Mouse (Mus musculus) gonadal fat pad, adult 2 months (tissue): ENCODE measurements around the gene Wdr64. TPM values are rescaled to one million over a fixed set of nuclear protein-coding genes. Genes with fewer than 3 reads are reported as not detected.

Source experiments
- DNase-seq: peaks from one replicate; pipeline ENCODE4 v3.0.0-alpha.2; 2012; ENCODE audit warnings: low read depth
- polyA plus RNA-seq: library from polyadenylated mRNA; depleted of rRNA; stranded (reverse); fragments of >200 nt; gene quantifications from 2 replicates; pipeline ENCODE4 v1.2.3, GENCODE M21; 2012; rRNA removed

The Wdr64 gene
- polyA plus RNA-seq: 0.15 and 0.19 TPM in 2 replicates

DNA sequence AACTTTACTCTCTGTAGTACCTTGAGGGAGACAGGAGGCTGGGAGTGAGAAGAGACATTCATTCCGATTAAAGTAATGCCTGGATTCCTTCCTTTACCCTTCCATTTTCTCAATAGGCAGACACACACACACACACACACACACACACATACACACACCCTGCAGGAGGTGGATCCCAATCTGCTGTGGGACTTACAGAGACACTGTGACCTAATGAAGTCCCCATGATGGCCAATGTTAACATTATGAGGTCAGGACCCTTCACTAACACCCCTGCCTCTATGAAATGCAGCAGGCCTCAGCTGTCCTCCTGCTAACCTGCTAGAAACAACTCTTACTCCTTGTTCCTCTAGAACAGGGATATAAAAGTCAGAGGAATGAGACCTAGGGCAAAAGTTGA is at the start of gene Wdr64:
TSS of gene Wdr64 (plus strand) at position 301 of the 400 bp plus-strand sequence.
- no peak for DNase-seq

DNA sequence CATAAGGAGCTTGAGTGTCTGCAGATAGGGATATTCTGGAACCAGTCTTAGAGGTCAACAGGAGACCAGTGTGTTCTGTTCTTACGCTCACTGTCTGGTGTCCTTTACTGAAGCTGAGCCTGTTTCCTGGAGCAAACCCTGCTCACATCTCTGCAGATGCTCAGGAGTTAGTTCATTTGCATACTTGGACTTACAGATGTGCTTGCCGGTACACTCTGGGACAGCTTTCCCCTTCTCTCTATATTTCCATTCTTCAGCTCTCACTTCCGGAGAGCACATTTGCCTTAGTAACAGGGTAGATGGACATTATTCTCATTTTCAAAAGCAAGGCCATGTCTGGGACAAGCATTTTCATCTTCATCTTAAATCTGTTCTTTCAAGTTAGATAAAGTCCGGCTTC is 49.8 kb upstream of the Wdr64 start:
- no peak for DNase-seq

DNA sequence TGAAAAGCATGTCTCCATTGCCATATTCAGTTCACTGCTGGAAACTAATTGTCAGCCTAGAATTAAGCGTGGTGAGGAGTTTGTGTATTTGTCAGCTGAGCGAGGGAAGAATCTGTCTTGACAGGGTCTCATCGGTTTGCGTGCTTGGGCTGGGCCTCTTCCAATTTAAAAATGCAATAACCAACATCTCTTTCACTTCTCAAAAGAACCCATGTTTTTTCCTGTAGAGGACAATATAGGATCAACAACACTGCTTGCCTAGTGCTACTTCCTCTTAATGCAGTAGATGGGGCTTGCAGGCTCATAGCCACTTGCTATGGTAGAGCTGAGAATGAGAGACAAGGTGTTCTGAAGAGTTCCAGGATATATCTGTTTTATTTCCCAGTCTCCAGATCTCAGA is 38.5 kb upstream of the Wdr64 start:
- no peak for DNase-seq

DNA sequence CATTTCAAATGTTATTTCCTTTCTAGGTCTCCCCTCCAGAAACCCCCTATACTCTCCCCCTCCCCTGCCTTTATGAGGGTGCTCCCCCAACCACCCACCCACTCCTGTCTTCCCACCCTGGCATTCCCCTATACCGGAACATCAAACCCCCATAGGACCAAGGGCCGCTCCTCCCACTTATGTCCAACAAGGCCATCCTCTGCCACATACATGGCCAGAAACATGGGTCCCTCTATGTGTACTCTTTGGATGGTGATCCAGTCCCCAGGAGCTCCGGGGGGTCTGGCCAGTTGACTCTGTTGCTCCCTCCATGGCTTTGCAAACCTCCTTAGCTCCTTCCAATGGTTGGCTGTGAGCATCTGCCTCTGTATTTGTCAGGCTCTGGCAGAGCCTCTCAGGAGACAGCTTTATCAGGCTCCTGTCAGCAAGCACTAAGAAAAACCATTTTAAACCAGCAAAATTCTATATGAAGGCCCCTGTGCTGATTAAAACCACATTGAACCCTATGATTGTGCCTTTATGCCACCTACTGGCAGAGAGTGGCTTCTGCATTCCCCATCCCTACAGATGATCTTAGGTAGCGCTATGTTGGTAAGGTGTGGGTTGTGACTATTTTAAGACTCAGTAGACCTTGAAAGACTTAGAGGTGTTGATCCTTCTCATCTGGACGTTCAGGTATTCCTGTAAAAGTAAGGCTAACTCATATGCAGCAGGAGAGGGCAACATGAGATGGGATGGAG is 29.6 kb upstream of the Wdr64 start:
- DNase-seq: no peak

DNA sequence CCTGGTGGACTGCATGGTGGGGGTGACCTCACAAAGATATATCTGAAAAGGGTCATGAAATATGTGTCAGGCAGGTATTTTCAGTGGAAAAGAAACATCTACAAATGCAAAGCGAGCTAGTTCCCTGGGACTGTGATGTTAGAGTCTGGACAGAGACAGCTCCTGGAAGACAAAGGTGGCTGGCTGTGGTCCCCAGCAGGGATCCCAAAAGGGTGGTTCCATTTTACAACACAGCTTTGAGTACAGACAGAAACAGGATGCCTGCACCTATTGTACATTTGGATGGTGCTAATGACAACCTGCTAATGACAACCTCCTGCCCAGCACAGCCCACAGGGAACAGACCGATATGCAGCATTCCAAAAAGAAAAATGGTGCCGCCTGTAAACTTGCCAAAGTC is 28.9 kb upstream of the Wdr64 start:
- DNase-seq: no peak

DNA sequence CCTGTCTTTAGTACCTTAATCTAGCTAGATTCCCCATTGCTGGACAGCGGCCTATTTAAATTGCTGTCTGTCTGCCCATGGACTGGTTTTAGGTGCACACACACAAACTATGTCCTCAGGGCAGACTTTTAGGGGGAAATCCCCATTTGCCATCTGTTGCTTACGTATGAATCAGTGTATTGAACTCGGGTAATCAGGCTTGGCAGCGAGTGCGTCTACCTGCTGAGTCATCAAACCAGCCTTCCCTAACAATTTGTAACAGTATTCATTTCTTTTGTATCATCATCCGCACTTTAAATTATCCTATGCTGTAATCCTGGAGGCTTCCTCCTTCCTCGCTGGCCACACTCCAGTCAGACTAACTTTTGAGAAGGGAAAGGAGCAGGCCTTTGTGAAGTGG is 28.4 kb upstream of the Wdr64 start:
- no peak for DNase-seq

DNA sequence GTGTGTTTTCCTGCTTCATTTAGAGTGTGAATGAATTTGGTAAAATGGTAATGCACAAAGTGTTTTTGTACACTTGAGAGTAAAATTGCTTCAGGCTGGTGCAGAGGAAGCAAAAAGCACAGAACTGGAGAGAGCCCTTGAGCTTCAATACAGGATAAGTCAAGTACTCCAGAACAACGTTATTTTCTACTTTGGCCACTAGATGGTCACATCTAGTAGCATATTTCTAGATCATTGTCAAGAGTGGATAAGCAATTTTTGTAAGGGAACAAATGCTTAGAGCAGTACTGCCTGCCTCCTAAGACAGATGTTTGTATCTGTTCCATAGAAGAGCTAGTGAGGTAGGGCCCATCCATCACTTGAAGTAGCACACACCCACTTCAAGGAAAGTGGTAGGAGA is 26.8 kb upstream of the Wdr64 start:
- DNase-seq: no peak

DNA sequence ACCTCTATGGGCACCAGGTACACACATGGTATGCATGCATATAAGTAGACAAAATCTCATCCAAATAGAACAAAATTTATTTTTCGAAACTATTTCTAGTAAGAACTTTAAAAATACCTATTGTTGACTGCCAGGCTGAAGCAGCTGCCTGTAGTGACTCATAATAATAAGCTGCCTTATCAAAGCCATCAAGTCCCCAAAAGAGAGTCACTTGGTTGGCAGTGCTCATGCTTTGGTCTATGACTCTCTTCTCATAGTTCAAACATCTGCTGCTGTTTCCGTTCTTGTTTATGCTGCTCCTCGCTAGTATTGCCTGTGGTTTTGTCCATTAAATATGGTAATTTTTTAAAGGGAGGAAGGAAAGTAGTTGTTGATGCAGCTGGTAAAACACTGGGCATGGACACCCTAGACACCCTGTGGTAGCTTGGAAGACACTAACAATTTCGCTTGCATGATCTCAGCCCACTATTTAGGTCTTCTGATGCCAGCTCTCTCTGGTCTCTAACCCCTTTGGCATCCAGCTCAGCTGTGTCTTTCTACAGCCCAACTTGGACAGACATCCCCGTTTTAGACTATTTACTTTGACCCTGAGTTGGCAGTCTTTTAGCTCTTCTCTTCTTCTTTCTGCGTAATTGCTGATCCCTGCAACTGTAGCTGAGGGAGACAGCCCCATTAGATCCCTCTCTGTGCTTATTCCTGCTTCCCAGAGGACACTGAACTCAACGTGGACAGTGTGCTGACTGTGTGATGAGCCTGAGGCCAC is 24.6 kb upstream of the Wdr64 start:
- DNase-seq: no peak

DNA sequence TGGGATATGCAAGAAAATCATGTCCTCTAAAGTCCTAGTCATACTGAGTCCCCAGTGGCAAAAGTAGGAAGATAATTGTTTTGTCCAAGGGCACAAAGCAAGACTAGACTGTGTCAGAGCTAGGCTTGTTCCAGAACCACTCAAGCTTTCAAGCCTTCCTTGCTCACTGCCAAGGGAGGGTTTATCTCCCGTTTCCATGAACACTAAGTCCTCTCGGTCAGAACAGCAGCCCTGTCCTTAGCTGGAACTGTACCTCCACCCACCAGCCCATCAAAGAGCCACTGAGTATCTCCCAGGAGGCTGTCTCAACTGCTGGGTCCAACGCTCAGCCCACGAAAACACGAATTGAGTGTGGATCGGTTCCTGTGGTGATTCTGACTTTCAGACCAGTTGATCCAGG is 23.3 kb upstream of the Wdr64 start:
- DNase-seq: no peak

DNA sequence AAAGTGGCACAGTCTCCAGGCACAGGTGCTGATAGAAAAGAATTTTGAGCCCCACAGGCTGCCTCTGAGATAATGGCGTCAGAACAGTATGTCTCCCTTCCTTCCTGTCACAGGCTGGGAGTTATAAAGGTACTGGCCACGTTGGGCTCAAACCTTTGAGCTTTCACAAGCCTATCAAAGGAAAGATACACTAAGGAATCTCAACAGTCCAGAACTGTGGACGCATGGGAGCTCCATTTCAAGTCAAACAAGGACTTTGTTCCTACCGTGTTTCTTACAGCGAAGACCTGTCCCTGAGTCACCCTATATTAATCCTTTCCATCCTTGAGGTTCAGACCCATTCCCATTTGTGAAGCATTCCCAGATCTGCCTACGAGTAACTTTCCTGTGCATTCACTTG is 20.9 kb upstream of the Wdr64 start:
- no peak for DNase-seq

DNA sequence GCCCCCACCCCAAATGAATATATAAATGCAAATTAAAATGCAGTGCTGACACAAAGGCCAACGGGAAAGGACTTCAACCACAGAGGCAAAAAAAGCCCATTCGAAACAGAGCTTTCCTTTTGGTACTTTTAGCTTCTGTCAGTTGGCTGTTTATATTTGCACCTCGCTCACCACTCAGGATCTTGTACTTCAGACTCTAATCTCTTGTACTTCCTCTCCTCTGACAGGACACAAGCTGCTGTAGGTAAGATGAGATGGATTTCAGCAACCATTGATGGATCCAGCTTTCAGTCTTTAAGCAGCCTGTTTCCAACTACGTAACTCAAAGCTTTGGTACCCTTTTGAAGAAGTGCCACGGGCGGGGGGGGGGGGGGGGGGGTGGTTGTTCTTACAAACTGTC is 17.4 kb upstream of the Wdr64 start:
- DNase-seq: no peak

DNA sequence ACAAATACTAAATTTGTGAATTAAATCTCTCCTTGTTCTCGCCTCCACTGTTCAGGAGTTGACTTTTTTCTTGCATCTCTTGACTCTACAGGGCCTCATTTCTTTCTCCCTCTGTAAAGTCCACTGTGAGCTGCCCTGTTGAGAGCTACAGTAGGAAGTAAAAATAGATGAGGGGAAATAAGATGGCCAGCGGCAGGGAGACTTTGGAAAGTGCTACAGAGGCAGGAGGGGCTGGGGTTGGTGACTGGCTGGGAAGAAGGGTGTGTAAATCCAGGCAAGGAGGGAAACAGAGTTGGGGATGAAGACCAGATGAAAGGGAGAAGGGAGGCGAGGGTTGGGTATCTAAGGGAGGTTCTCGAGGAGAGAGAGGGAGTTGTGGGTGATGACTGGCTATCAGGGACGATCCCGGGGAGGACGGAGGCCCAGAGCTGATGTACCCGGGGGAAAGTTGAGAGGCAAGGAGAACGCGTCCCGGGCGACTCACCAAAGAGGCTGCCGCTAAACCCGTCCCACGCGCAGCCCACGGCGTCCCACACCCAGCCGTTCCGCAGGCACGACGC is 6.6 kb upstream of the Wdr64 start:
- DNase-seq: no peak

DNA sequence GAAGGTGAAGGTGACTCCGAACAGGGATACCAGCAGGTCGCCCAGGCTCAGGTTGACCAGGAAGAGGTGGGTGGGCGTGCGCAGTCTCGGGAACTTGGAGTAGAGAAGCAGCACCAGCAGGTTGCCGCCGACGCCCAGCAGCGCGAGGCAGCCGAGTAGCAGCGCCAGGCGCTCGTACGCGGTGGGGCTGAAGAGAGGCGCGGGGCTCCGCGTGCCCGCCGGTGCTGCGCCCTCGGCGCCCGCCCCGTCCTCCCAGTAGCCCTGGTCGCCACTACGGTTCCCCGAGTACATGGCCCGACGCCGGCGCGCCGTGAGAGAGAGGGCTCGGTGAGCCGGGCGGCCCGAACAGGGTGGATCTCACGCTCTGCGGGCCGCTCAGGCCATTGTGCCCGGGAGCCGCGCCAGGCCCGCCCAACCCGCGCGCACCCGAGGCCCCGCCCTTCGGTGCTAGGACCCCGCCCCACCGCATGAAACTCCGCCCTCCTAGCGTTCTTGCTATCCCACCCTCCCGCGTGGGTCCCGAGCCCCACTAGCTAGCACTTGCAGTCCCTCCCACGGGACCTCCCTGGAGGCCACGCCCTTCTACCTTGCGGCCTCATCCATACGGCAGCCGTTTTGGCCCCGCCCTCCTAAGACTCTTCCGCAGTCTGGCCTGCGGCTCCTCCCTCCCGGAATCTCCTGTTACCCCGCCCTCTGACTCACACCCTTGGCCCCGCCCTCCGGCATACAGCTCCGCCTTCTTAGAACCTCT is 6.0 kb upstream of the Wdr64 start, which contains the start of the genes Opn3 and Chml:
TSS of gene Opn3 (minus strand) at position 531 of the 751 bp plus-strand sequence.
TSS of gene Chml (minus strand) at position 656 of the 751 bp plus-strand sequence.
- peak; percentile 89 for DNase-seq

DNA sequence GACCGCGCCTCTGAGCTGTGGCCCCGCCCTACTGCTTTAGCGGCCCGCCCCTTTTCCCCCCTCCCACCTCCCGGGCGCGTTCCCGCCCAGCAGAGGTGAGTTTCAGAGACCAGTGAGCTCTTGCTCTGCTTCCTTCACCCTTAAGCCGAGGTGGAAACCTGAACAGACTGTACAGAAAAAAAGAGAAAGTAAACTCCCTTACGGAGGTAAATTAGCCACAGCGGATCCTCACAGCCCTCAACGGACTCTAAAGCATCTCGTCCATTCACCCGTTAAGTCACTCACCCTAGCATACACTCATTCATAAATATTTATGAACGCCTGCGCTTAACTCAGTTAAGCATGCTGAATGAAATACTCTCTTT is 5.4 kb upstream of the Wdr64 start:
- DNase-seq: no peak

DNA sequence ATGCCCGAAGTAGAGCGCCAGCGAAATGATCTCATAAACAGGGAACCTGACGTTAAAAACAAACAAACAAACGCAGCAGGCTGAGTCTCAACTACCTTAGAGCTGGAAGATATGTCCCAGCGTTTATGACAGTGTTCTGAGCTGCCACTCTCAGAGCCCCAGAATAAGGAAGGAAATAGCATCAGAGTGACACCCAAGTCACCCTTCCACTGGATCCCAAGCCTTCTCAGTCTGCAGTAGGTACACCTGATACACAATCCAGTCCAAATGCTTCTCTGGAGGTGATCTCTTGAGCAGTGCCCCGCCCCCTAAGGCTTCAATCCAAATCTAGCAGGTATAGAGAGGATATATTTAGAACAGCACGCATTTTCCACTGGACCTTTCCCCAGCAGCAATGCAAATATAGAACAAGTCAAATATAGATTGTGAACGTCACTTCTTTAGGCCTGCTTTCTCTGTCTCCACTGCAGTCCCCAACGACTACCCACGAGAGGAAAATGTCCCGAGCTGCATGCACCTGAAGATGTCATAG is 4.9 kb upstream of the Wdr64 start:
- no peak for DNase-seq

DNA sequence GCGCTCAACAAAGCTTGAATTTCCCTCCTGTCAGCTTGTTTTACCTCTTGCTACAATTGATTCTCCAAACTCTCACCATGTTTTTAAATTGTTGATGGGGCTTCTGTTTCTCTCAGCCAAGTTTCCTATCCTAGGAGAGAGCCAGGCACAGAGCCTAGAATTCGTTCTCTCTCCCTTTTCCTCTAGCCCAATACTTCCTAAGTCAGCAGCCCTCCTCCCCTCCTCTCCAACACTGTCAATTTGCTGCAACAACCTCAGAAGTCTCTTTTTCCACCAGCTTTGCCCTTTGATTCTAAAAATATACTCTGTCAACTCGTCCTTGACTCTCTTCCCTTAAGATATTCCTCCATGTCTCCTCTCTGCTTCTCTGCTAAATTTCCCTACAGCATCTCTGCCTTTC is 982 bp downstream of the Wdr64 start:
- no peak for DNase-seq

DNA sequence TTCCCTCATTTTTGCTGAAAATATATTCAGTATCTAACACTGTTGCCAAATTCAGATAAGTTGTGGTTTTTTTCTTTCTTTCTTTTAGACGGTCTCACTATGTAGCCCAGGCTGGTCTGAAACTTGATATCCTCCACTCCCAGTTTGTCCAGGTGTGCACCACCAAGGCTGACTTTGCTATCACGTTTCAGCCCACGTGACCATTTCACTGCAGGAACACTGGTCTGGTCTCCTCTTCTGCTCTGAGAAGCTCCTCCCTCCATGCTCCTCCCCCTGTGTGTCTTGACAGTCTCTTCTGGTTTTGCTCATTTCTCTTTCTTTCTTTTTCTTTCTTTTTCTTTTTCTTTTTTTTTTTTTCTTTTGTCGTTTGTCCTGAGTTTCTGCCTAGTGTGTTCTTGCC is 1.4 kb downstream of the Wdr64 start:
- no peak for DNase-seq

DNA sequence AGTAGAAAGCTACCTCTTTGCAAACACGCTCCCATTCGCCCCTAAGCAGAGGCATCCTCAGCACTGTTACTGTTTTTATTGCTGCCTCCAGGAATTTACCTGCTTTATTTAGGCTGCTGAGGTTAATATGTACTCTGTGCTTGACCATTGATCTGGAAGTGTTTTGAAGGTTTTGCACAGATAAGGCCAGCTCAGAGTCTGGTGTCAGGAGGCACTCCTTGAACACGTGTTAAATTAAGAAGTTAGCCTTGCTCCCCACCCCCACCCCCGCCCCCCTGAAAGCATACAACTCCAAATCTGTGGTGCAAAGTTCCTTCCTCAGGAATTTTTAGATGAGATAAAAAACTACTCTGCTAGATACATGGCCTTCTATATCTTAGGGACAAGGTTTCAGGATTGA is 2.8 kb downstream of the Wdr64 start:
- DNase-seq: no peak

DNA sequence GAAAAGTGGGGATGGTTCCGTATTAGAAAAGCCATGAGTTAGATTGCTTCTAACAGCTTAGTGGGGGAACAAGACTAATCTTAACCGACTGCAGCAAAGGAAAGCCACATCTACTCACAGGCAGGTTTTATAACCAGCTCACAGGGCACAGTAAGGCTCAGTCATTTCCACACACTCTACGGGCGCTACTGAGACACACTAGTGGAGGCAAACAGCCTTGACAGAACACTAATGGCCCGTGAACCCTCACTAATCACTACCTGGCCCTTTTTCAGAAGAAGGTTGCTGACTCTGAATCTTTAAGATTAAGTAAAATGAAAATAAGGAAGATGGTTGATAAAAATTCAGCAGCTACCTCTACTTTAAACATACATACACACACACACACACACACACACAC is 9.2 kb downstream of the Wdr64 start:
- DNase-seq: no peak

DNA sequence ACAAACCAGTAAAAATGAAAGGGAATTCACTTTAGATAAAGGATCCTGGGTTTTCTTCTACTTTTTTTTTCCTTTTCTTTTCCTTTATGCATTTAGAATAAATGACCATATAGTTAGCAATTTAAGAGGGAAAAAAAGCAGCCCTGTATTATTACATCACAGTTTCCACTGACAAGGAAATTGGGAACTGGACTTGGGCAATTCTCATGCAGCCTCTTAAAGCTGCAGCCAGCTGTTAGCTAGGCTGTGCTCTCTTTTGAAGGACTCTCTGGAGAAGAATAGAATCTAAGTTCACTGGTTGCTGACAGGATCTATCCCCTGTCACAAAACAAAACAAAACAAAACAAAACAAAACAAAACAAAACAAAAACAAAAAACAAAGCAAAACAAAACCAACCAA is 9.6 kb downstream of the Wdr64 start:
- no peak for DNase-seq

DNA sequence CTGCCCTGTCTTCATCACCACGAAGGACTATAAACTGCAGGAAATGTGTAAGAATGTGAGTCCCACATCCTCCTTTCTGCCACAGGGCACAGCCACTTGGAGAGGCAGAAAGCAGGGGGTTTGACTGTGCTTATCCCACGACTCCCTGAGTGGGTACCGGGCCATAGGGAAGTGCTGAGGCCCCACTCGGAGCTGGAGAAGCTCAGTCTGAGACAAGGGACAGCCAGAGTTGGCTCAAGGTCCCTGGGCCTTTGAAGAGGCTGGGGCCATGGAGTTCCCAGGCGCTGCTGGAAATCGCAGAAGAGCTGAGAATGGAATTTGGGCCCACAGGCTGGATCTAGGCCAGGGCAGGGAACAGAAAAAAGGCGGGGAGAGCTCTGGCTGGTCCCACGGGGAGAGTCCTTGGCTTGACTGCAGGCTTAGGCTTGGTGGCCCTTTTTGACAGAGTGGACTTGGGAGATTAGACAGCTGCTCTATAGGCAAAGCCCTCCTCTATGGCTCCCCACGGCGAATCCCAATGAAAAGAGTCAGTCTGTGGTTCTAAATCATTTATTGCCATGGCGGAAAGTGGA is 14.0 kb downstream of the Wdr64 start:
- no peak for DNase-seq

DNA sequence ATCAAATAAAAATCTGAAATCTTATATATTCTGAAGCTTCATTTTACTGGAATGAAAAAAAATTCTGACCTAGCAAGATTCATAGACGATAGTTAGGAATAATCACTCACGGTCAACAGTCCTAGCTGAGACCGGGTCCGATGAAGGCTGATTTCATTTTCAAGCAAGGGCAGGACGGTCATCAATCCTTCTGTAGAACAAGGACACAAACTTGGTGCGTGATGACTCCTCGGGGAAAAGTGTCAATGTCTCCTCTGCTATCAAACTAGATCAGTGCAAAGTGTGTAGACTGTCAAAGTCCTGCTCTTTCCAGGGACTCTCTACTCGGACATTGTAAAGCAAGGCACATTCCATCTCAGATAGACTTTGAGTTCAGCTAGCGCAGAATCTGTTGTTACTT is 18.4 kb downstream of the Wdr64 start:
- DNase-seq: no peak
